Mouse (Mus musculus) gonadal fat pad, adult 2 months (tissue): ENCODE results near the gene Grm4. TPM values are rescaled to one million over a fixed set of nuclear protein-coding genes. Genes with fewer than 3 reads are reported as not detected.

Experiments
- DNase-seq: peaks from one replicate; pipeline ENCODE4 v3.0.0-alpha.2; 2012; ENCODE audit warnings: low read depth
- polyA plus RNA-seq: library from polyadenylated mRNA; depleted of rRNA; stranded (reverse); fragments of >200 nt; gene quantifications from 2 replicates; pipeline ENCODE4 v1.2.3, GENCODE M21; 2012; rRNA removed

Gene Grm4
- 0.09 and 0.19 TPM in 2 replicates for polyA plus RNA-seq

DNA sequence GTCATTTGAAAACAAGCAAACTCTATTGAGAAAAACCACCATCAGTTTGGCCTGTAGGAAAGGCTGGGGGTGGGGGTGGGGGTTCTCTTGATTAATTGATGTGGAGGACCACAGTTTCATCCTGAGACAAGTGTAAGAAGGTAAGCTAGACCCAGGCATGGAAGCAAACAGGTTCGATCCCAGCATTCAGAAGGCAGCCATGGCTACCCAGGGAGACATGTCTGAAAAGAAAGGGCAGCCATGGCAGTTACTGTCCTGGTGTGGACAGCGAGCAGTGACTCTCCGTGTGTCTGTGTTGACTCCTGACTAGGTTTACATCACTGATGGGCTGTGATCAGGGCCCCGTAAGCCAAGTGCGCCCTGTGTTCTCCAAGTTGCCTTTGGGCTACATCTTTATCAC lies at the start of gene Grm4:
Grm4 (minus strand) TSS at position 101 of the 400 bp plus-strand sequence.
- DNase-seq: no peak

DNA sequence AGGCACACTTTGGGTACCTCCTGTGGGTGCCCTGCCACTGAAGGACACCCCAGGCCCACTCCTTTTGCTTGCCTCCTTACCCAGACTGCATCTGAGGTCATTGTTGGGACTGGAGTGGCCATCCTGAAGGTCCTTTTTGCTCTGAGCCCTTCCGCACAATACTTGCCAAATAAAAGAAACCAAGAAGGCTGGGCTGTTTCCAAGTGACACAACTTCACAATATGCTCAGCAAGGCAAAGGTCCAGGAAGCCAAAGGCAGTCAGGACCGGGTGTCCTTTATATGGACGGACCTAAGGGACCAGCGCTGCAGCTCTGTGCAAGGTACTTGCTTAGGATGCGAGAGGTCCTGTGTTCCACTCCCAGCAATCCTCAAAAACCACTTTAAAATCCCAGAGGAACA lies 47.0 kb upstream of the Grm4 start:
- no peak for DNase-seq

- DNase-seq: no peak
Observed at GRCm38 (mm10) chr17:27565942-27566267, 44.7 kb upstream of the Grm4 start.

- no peak for DNase-seq
Observed at GRCm38 (mm10) chr17:27565163-27565941, 44.1 kb upstream of the Grm4 start, which contains the start of gene AI413582. TSS of gene AI413582 (minus strand) at chr17:27565756.

DNA sequence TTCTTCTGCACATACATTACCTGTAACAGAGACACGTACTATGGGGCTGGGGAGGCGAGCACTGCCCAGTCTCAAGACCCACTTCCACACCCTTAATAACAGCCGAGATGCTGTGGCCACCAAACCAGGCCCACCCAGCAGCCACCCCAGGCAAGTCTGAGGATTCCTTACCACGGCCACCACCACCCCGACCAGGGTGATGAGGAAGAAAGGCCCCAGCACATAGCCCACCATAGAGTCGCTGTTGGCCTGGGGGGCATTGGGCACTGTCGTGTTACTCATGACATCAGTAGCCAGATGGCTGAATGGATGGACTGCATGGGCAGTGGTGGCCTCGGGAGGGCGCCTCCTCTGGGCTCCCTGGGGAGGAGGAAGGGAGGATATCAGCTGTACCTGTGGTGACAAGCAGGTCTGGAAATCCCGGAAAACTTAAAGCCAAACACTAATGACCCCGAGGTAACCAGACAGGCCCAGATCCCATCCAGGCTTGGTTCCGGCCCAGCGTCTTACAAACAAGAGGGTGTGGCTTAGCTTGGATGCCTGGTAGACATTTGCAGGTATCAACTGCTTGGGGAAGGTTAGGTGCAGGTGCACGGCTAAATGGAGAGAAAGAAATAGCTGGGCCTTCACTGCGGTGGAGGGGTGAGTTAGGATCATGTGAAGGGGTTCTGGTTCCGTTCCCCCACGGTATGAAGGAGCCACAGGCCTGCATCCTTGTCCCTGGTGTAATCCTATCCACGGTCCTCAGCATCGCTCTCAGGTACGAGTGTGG lies 43.4 kb upstream of the Grm4 start:
- DNase-seq: no peak

- DNase-seq: no peak
Observed at GRCm38 (mm10) chr17:27563771-27564244, 42.6 kb upstream of the Grm4 start.

DNA sequence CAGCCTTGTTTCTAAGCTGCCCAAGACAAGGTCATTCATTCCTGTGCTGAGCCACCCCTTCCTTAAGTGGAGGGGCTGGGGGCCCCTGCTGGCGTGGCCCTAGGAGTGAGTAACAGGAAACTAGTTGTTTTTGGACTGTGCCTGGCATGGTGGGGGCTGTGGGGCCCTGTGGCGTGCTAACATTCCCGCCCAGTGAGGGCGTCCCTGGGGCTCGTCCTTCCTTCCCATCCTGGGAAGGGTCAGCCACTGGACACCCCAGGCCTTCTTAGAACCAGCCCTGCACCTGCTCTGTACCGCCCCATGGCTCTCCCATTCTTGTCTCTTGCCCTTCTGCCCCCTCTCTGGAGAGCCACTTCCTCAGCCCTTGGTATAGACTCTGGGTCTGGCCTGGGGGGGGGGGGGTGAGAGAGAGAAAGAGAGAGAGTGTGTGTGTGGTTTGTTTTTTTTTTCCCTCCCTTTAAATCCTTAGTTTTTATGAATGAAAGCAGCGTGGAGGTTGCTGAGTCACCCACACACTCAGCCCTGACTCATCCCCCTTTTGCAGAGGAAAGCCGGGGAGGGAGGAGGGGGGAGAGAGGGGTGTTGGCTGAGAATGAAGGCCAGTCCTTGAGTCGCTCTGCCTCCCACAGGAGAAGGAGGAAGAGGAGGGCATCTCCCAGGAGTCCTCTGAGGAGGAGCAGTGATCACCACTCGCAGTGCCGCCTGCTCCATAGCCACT lies 40.8 kb upstream of the Grm4 start:
- no peak for DNase-seq

DNA sequence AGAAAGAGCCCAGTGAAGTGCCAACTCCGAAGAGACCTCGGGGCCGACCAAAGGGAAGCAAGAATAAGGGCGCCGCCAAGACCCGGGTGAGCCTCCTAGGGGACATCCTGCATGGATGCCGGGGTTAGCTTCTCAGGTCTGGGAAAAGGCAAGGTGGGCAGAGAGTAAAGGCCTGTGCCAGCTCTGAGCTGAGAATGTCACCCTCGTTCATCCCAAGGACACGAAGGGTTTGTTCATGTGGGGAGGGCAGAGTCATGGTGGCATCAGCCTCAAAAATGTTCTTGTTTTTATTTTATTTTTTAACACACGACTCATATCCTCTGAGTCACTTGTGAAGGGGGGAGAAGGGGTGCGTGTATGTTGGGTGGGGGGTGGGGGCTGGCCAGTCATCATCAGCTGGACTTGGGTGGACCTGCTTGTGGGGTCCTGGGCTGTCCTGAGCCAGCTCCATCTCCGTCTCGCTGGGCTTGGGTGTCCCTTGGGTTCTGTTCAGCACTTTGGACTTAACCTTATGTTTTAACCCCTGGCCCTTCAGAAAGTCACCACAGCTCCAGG lies 39.8 kb upstream of the Grm4 start:
- DNase-seq: no peak

DNA sequence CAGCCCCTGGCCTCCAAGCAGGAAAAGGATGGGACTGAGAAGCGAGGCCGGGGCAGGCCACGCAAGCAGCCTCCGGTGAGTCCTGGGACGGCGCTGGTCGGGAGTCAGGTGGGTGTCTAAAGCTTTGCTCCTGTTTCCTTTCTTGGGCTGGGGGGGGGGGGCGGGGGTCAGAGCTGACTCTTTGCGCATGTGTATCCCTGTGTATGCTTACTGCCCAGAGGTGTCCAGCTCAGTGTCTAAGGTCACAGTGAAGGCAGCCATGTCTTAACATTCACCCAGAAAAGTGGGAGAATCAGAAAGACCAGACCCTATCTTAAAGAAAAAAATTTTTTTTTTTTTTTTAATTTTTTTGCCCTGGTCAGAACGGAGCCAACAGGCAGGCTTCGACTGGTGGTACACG lies 38.4 kb upstream of the Grm4 start:
- DNase-seq: no peak

GRCm38 (mm10) chr17:27558845-27559244 lies 37.6 kb upstream of the Grm4 start:
- DNase-seq: no peak

- DNase-seq: no peak
Observed at GRCm38 (mm10) chr17:27557927-27558661, 36.9 kb upstream of the Grm4 start.

DNA sequence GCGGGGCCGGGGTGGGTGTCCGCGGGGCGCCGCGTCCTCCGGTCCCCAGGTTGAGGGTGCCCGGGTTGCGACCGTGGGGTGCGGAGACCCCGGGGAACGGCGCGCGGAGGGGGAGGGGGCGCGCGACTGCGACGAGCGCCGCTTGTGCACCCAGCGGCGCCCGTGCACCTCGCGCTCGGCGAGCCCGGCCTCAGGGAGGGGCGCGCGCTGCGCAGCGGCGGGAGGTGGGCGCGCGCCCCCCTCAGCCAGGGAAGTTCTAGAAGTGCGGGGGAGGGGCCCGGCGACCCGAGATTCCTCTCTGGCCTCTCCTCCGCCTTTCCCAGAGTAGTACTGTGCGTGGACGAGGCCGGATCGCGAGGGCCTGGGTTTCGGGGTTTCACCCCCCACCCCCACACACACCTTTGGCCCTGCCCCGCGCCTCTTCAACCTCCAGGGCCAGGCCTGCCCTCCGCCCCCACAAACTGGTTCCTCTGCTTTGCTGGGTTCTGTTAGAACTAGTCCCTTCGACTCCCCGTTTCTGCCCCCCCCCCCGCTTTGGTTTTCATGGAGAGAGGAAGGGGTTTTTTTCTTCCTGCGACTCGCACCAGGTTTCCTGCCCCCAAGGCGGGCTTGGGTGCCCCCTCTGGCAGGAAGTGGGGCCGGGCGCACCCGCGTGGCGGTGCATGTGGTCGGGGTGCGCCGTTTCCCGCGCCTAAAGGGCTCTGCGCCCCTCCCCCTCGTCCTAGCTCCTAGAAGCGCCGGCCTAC lies 36.2 kb upstream of the Grm4 start:
- no peak for DNase-seq

DNA sequence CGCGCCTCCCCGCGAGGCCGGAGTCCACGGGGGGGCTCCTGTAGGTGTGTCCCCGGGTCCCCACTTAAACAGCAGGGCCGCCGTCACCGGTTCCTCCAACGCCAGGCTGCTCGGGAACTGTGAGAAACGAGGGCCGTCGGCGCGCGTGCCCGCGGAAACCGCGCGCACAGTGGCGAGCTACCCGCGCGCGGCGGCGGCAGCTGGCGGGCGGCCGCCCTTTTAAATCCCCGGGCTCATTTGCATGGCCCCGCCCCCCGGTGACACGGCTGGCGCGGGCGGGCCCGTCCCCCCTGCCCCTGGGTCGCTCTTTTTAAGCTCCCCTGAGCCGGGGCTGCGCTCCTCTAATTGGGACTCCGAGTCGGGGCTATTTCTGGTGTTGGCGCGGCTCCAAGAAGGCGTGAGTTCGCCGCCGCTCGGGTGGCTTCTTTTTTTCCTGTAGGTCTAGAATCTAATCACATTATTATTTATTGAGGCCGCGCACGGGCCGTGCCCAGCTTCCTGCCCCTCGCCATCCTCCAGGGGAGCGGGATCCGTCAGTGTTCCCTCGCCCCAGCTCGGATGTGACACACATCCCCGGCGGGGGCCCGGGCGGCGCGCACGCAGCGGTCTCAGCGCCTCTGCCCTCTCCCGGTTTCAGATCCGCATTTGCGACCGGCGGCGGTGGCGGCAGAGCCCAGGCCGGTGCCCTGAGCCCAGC lies 35.3 kb upstream of the Grm4 start, which contains the start of gene Hmga1:
Hmga1 (plus strand) TSS at position 183 of the 697 bp plus-strand sequence.
- DNase-seq: no peak

- no peak for DNase-seq
Observed at GRCm38 (mm10) chr17:27555512-27556172, 34.4 kb upstream of the Grm4 start.

- DNase-seq: no peak
Observed at GRCm38 (mm10) chr17:27555075-27555511, 33.9 kb upstream of the Grm4 start.

- no peak for DNase-seq
Observed at GRCm38 (mm10) chr17:27554062-27554960, 33.1 kb upstream of the Grm4 start.

GRCm38 (mm10) chr17:27552215-27553201 lies 31.3 kb upstream of the Grm4 start:
- no peak for DNase-seq
